ENCODE assay signal across 7 mouse cellular contexts in genomic region chr6:89236892-89237646, GRCm38 (mm10).
DNase-seq lines count a peak whose midpoint lies in the region.

No protein-coding gene starts in this region.

- intact Hi-C loops in left cerebral cortex, postnatal 10 days (cut with DNase I): loop anchor here (10.0 kb wide), 1 partner anchor 252 kb away; no protein-coding TSS in a partner anchor

- peak; percentile 60 for DNase-seq in testis, postnatal 10 days (ENCODE audit: low spot score)
- DNase-seq in testis, postnatal 14 days (ENCODE audit: low spot score): no peak
- DNase-seq in cerebellum, postnatal 10 days: peak; percentile 95 to 96
- DNase-seq in left cerebral cortex, postnatal 10 days (ENCODE audit: extremely low spot score in 1 of 2, low spot score in 2 of 2): peak; percentile 50 to 75
- no peak for DNase-seq in ovary, postnatal 10 days (ENCODE audit: low spot score)
- no peak for DNase-seq in spleen, postnatal 36 days (ENCODE audit: low spot score in 2 of 2)
- no peak for DNase-seq in embryo, embryonic 10.5 days (ENCODE audit: low spot score)

Comparison
In these comparisons a context has a peak if more than half of its experiments do, and no peak if none do; other contexts are left out.
1. DNase-seq: peak in testis, postnatal 10 days (single experiment), cerebellum, postnatal 10 days (2 of 2) and left cerebral cortex, postnatal 10 days (2 of 2); none in testis, postnatal 14 days (single experiment), ovary, postnatal 10 days (single experiment), spleen, postnatal 36 days (0 of 2) and embryo, embryonic 10.5 days (single experiment).